Mouse (Mus musculus): ENCODE measurements around the gene Cacna1c. TPM values are rescaled to one million over a fixed set of nuclear protein-coding genes. Genes with fewer than 3 reads are reported as not detected.

The Cacna1c gene
- polyA plus RNA-seq, 2 experiments, result 8.9 to 29.0 TPM

GRCm38 (mm10) chr6:118889441-118889840 is 306.8 kb downstream of the Cacna1c start:
- Histone ChIP-seq H3K9ac (ENCODE audit: low read depth, low read length, severe bottlenecking) (no peak overlapping the region), H3K4me2 (replicated peaks; ENCODE audit: low read depth, low read length, severe bottlenecking) (no peak overlapping the region), H3K36me3 (ENCODE audit: control insufficient read depth, insufficient read depth, low read length) (no peaks in the 10 kb centered on the region), H3K9me3 (ENCODE audit: control insufficient read depth, low read length) (no peaks in the 10 kb centered on the region), H3K4me1 (ENCODE audit: control insufficient read depth, insufficient read depth, low read length) (peaks cover under 1% of the 10 kb centered on the region; the same call in 1 of the 2 replicates), H3K27ac (replicated peaks; ENCODE audit: low read depth, low read length) (no peak overlapping the region), H3K27me3 (ENCODE audit: control insufficient read depth, insufficient read depth, low read length) (no peaks in the 10 kb centered on the region), H3K4me3 (replicated peaks; ENCODE audit: low read length) (no peak overlapping the region)
- no peak for ATAC-seq (ENCODE audit: low FRiP score, low read depth)
- DNase-seq (ENCODE audit: low spot score), result no peak
- 81% methylated on average over 4 of the region's 4 CpGs for WGBS
- TF ChIP-seq POLR2A (IDR thresholded peaks at IDR 0.05; ENCODE audit: borderline replicate concordance, extremely low read depth, insufficient read depth, insufficient read length), result no peak

GRCm38 (mm10) chr6:118887032-118887431 is 309.2 kb downstream of the Cacna1c start:
- Histone ChIP-seq H3K4me2 (replicated peaks; ENCODE audit: low read depth, low read length, severe bottlenecking) (no peak overlapping the region), H3K4me3 (replicated peaks; ENCODE audit: low read length) (no peak overlapping the region), H3K27me3 (ENCODE audit: control insufficient read depth, insufficient read depth, low read length) (no peaks in the 10 kb centered on the region), H3K9ac (ENCODE audit: low read depth, low read length, severe bottlenecking) (no peak overlapping the region), H3K9me3 (ENCODE audit: control insufficient read depth, low read length) (no peaks in the 10 kb centered on the region), H3K4me1 (ENCODE audit: control insufficient read depth, insufficient read depth, low read length) (peaks cover 7% of the 10 kb centered on the region), H3K27ac (replicated peaks; ENCODE audit: low read depth, low read length) (no peak overlapping the region), H3K36me3 (ENCODE audit: control insufficient read depth, insufficient read depth, low read length) (no peaks in the 10 kb centered on the region)
- WGBS, result 81% methylated on average over 8 of the region's 8 CpGs
- ATAC-seq (ENCODE audit: low FRiP score, low read depth) (no peak), DNase-seq (ENCODE audit: low spot score) (no peak)
- TF ChIP-seq POLR2A (IDR thresholded peaks at IDR 0.05; ENCODE audit: borderline replicate concordance, extremely low read depth, insufficient read depth, insufficient read length), result no peak

GRCm38 (mm10) chr6:118884961-118885360 is 311.3 kb downstream of the Cacna1c start:
- DNase-seq (ENCODE audit: low spot score) (no peak), ATAC-seq (ENCODE audit: low FRiP score, low read depth) (no peak)
- Histone ChIP-seq H3K27ac (replicated peaks; ENCODE audit: low read depth, low read length) (no peak overlapping the region), H3K9me3 (ENCODE audit: control insufficient read depth, low read length) (no peaks in the 10 kb centered on the region), H3K4me1 (ENCODE audit: control insufficient read depth, insufficient read depth, low read length) (peaks cover 7% of the 10 kb centered on the region), H3K4me2 (replicated peaks; ENCODE audit: low read depth, low read length, severe bottlenecking) (no peak overlapping the region), H3K4me3 (replicated peaks; ENCODE audit: low read length) (no peak overlapping the region), H3K36me3 (ENCODE audit: control insufficient read depth, insufficient read depth, low read length) (no peaks in the 10 kb centered on the region), H3K9ac (ENCODE audit: low read depth, low read length, severe bottlenecking) (no peak overlapping the region), H3K27me3 (ENCODE audit: control insufficient read depth, insufficient read depth, low read length) (no peaks in the 10 kb centered on the region)
- WGBS, result 49% methylated on average over 1 of the region's 1 CpGs
- TF ChIP-seq POLR2A (IDR thresholded peaks at IDR 0.05; ENCODE audit: borderline replicate concordance, extremely low read depth, insufficient read depth, insufficient read length), result no peak

GRCm38 (mm10) chr6:118884073-118884551 is 312.1 kb downstream of the Cacna1c start:
- WGBS, result 44% methylated on average over 8 of the region's 8 CpGs
- no peak for TF ChIP-seq POLR2A (IDR thresholded peaks at IDR 0.05; ENCODE audit: borderline replicate concordance, extremely low read depth, insufficient read depth, insufficient read length)
- H3K4me1 ChIP-seq (ENCODE audit: control insufficient read depth, insufficient read depth, low read length), result peaks cover 7% of the 10 kb centered on the region
- no peaks in the 10 kb centered on the region for H3K9me3 ChIP-seq (ENCODE audit: control insufficient read depth, low read length)
- H3K27me3 ChIP-seq (ENCODE audit: control insufficient read depth, insufficient read depth, low read length), result no peaks in the 10 kb centered on the region
- DNase-seq (ENCODE audit: low spot score) (peak; percentile 29), ATAC-seq (ENCODE audit: low FRiP score, low read depth) (no peak)
- no peak overlapping the region for H3K27ac ChIP-seq (replicated peaks; ENCODE audit: low read depth, low read length)
- H3K4me2 ChIP-seq (replicated peaks; ENCODE audit: low read depth, low read length, severe bottlenecking), result no peak overlapping the region
- H3K9ac ChIP-seq (ENCODE audit: low read depth, low read length, severe bottlenecking), result no peak overlapping the region
- no peak overlapping the region for H3K4me3 ChIP-seq (replicated peaks; ENCODE audit: low read length)
- no peaks in the 10 kb centered on the region for H3K36me3 ChIP-seq (ENCODE audit: control insufficient read depth, insufficient read depth, low read length)

- WGBS, result 46% methylated on average over 2 of the region's 2 CpGs
- Histone ChIP-seq H3K27me3 (ENCODE audit: control insufficient read depth, insufficient read depth, low read length) (no peaks in the 10 kb centered on the region), H3K4me1 (ENCODE audit: control insufficient read depth, insufficient read depth, low read length) (0 out of 2 replicates have a peak, but pooled peaks cover 6% of the 10 kb centered on the region), H3K27ac (replicated peaks; ENCODE audit: low read depth, low read length) (no peak overlapping the region), H3K36me3 (ENCODE audit: control insufficient read depth, insufficient read depth, low read length) (no peaks in the 10 kb centered on the region), H3K4me2 (replicated peaks; ENCODE audit: low read depth, low read length, severe bottlenecking) (no peak overlapping the region), H3K9ac (ENCODE audit: low read depth, low read length, severe bottlenecking) (no peak overlapping the region), H3K9me3 (ENCODE audit: control insufficient read depth, low read length) (no peaks in the 10 kb centered on the region), H3K4me3 (replicated peaks; ENCODE audit: low read length) (no peak overlapping the region)
- DNase-seq (ENCODE audit: low spot score), result no peak
- no peak for TF ChIP-seq POLR2A (IDR thresholded peaks at IDR 0.05; ENCODE audit: borderline replicate concordance, extremely low read depth, insufficient read depth, insufficient read length)
- ATAC-seq (ENCODE audit: low FRiP score, low read depth), result no peak
Observed at GRCm38 (mm10) chr6:118876204-118876603, 320.0 kb downstream of the Cacna1c start.

Measured in limb, embryonic 14.5 days (tissue).